Mouse (Mus musculus) neural tube, embryonic 14.5 days (tissue): ENCODE measurements around the gene Traf3ip1. TPM values are rescaled to one million over a fixed set of nuclear protein-coding genes. Genes with fewer than 3 reads are reported as not detected.
A peak's percentile ranks its signal among the peaks of the same experiment; 100 is the strongest.

ENCODE experiments used
- ATAC-seq: fragments of 200-750 bp; cut with Nextera tagmentation; 2 replicates; pipeline ENCODE4 v1.8.0; 2017; ENCODE audit warnings: low read depth, mild to moderate bottlenecking, moderate TSS enrichment, moderate library complexity
- H3K27ac ChIP-seq: fragments of 300-500 bp; sonication (generic); 2 replicates; pipeline ENCODE4 v1.5.1; 2014; ENCODE audit warnings: low read depth, mild to moderate bottlenecking, control low read depth, low read length, moderate library complexity, mixed read lengths
- H3K27me3 ChIP-seq: fragments of 300-500 bp; sonication (generic); 2 replicates; pipeline ENCODE4 v1.6.1; 2014; ENCODE audit warnings: low read length; ENCODE audit not compliant: control insufficient read depth, insufficient read depth
- H3K36me3 ChIP-seq: fragments of 300-500 bp; sonication (generic); 2 replicates; pipeline ENCODE4 v1.6.1; 2014; ENCODE audit warnings: low read length, mixed read lengths; ENCODE audit not compliant: control insufficient read depth, insufficient read depth
- H3K4me1 ChIP-seq: fragments of 300-500 bp; sonication (generic); 2 replicates; pipeline ENCODE4 v1.6.1; 2014; ENCODE audit warnings: low read length; ENCODE audit not compliant: control insufficient read depth, insufficient read depth
- H3K4me2 ChIP-seq: fragments of 300-500 bp; sonication (generic); 2 replicates; pipeline ENCODE4 v1.6.1; 2014; ENCODE audit warnings: mild to moderate bottlenecking, low read depth, low read length, control low read depth
- H3K4me3 ChIP-seq: fragments of 300-500 bp; sonication (generic); 2 replicates; pipeline ENCODE4 v1.5.1; 2014; ENCODE audit warnings: low read depth, low read length, control low read depth, mixed read lengths
- H3K9ac ChIP-seq: fragments of 300-500 bp; sonication (generic); replicated peaks from 2 replicates; pipeline ENCODE4 v1.6.1; 2014; ENCODE audit warnings: low read depth, mild to moderate bottlenecking, control low read depth, low read length, mixed read lengths
- H3K9me3 ChIP-seq: fragments of 300-500 bp; sonication (generic); 2 replicates; pipeline ENCODE4 v1.6.1; 2016; ENCODE audit warnings: low read length; ENCODE audit not compliant: control insufficient read depth
- WGBS: fragments of 180-500 bp; shearing (Covaris S2); extraction: QIAGEN DNeasy Blood & Tissue Kit; methylation state at CpG from one replicate; pipeline ENCODE4 v1.1.7; 2014; 5-methylcytosine and 5-hydroxymethylcytosine counted together
- polyA plus RNA-seq: library from polyadenylated mRNA; unstranded; fragments of >200 nt; fragmentation: Nextera tagmentation; extraction: Ambion mirVana; gene quantifications from 2 replicates; pipeline ENCODE4 v1.2.1, GENCODE M21; 2014

Gene Traf3ip1
- polyA plus RNA-seq, 1 experiment from 2014 or later, result 8.7 TPM

DNA sequence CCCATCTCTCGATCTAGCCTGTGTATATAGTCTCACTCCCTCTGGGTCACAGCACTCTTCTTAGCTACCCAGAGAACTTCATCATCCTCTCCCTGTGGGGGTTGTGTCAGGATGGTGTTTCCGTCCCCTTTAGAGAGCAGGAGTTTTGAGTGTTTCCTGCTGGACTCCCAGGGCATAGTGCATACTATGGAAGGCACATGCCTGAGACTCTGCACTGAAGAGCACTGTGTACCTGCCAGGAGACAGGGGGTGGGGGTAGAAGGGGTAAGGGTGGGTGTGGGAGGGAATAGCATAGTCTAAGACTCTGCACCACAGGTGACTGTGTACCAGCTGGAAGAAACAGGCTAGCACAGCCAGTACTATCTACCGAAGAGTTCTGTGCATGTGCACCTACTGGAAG is 40.1 kb upstream of the Traf3ip1 start:
- 93% methylated on average over 3 of the region's 3 CpGs for WGBS
- no peak for ATAC-seq
- peaks cover 20% of the 10 kb centered on the region for H3K4me1 ChIP-seq

GRCm38 (mm10) chr1:91454927-91455326 is 39.5 kb upstream of the Traf3ip1 start:
- Histone ChIP-seq H3K27me3 (no peaks in the 10 kb centered on the region), H3K27ac (no peak overlapping the region), H3K4me1 (peaks cover 20% of the 10 kb centered on the region), H3K4me2 (no peak overlapping the region), H3K4me3 (no peak overlapping the region), H3K9me3 (no peaks in the 10 kb centered on the region), H3K36me3 (no peaks in the 10 kb centered on the region), H3K9ac (no peak overlapping the region)
- WGBS, result 89% methylated on average over 3 of the region's 3 CpGs
- ATAC-seq, result no peak

More for the DNA sequence above, 40.1 kb upstream of the Traf3ip1 start:
- no peak overlapping the region for H3K4me2 ChIP-seq
- H3K27me3 ChIP-seq, result no peaks in the 10 kb centered on the region
- no peaks in the 10 kb centered on the region for H3K36me3 ChIP-seq
- no peak overlapping the region for H3K4me3 ChIP-seq
- no peak overlapping the region for H3K27ac ChIP-seq
- no peak overlapping the region for H3K9ac ChIP-seq
- no peaks in the 10 kb centered on the region for H3K9me3 ChIP-seq

- Histone ChIP-seq H3K27me3 (no peaks in the 10 kb centered on the region), H3K4me2 (0 out of 2 replicates have a peak overlapping the region, but pooled peaks have one; percentile 3), H3K36me3 (no peaks in the 10 kb centered on the region), H3K9ac (peak overlapping the region; percentile 33; the same call in 1 of the 2 replicates), H3K27ac (peak overlapping the region; percentile 35), H3K9me3 (no peaks in the 10 kb centered on the region), H3K4me1 (peaks cover 20% of the 10 kb centered on the region), H3K4me3 (no peak overlapping the region)
- no peak for ATAC-seq
- WGBS, result 29% methylated on average over 7 of the region's 7 CpGs
Observed at GRCm38 (mm10) chr1:91455661-91456161, 38.7 kb upstream of the Traf3ip1 start.

- H3K9me3 ChIP-seq, result no peaks in the 10 kb centered on the region
- H3K27ac ChIP-seq, result peak overlapping the region; percentile 35
- WGBS, result 31% methylated on average over 11 of the region's 11 CpGs
- no peak for ATAC-seq
- no peak overlapping the region for H3K4me3 ChIP-seq
- H3K4me2 ChIP-seq, result peak overlapping the region; percentile 27; the same call in 1 of the 2 replicates
- H3K36me3 ChIP-seq, result no peaks in the 10 kb centered on the region
- no peak overlapping the region for H3K9ac ChIP-seq
- peaks cover 20% of the 10 kb centered on the region for H3K4me1 ChIP-seq
- no peaks in the 10 kb centered on the region for H3K27me3 ChIP-seq
Observed at GRCm38 (mm10) chr1:91456301-91456801, 38.1 kb upstream of the Traf3ip1 start.

DNA sequence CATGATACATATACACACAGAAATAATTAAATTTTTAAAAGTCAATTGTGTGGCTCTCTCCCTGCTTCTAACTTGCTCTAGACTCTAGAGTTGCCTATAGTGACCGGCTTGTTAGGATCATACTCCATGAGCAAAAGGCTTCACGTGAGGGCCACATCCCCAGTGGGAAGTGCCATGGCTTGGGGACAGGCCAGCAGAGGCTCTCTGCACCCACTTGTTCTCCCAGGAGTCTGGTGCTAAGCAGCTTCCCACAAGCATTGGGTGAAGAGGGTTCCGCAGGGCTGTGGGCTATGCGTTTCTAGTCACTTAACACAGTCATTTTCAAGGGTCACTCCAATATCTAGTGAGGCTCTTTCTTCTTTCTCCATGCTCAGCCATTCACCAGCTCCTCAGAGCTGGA is 37.3 kb upstream of the Traf3ip1 start:
- no peaks in the 10 kb centered on the region for H3K36me3 ChIP-seq
- H3K4me2 ChIP-seq, result no peak overlapping the region
- H3K9ac ChIP-seq, result no peak overlapping the region
- H3K9me3 ChIP-seq, result no peaks in the 10 kb centered on the region
- no peaks in the 10 kb centered on the region for H3K27me3 ChIP-seq
- WGBS, result 91% methylated on average over 4 of the region's 4 CpGs
- no peak overlapping the region for H3K4me3 ChIP-seq
- no peak for ATAC-seq
- peaks cover 20% of the 10 kb centered on the region for H3K4me1 ChIP-seq
- H3K27ac ChIP-seq, result no peak overlapping the region

- H3K9me3 ChIP-seq, result no peaks in the 10 kb centered on the region
- H3K4me1 ChIP-seq, result peaks cover 20% of the 10 kb centered on the region
- H3K36me3 ChIP-seq, result no peaks in the 10 kb centered on the region
- no peak overlapping the region for H3K4me3 ChIP-seq
- H3K27me3 ChIP-seq, result no peaks in the 10 kb centered on the region
- WGBS, result 56% methylated on average over 5 of the region's 5 CpGs
- peak overlapping the region; percentile 25; the same call in 1 of the 2 replicates for H3K27ac ChIP-seq
- H3K4me2 ChIP-seq, result no peak overlapping the region
- ATAC-seq, result no peak
- H3K9ac ChIP-seq, result no peak overlapping the region
Observed at GRCm38 (mm10) chr1:91457698-91458097, 36.7 kb upstream of the Traf3ip1 start.

- ATAC-seq, result 0 out of 2 replicates have a peak, but pooled peaks have one; percentile 2
- no peaks in the 10 kb centered on the region for H3K36me3 ChIP-seq
- H3K4me1 ChIP-seq, result peaks cover 20% of the 10 kb centered on the region
- 22% methylated on average over 8 of the region's 8 CpGs for WGBS
- peak overlapping the region; percentile 76 for H3K4me3 ChIP-seq
- H3K27me3 ChIP-seq, result no peaks in the 10 kb centered on the region
- peak overlapping the region; percentile 66 for H3K9ac ChIP-seq
- H3K27ac ChIP-seq, result peak overlapping the region; percentile 80
- no peaks in the 10 kb centered on the region for H3K9me3 ChIP-seq
- H3K4me2 ChIP-seq, result peak overlapping the region; percentile 90
Observed at GRCm38 (mm10) chr1:91458223-91458861, 36.1 kb upstream of the Traf3ip1 start.

DNA sequence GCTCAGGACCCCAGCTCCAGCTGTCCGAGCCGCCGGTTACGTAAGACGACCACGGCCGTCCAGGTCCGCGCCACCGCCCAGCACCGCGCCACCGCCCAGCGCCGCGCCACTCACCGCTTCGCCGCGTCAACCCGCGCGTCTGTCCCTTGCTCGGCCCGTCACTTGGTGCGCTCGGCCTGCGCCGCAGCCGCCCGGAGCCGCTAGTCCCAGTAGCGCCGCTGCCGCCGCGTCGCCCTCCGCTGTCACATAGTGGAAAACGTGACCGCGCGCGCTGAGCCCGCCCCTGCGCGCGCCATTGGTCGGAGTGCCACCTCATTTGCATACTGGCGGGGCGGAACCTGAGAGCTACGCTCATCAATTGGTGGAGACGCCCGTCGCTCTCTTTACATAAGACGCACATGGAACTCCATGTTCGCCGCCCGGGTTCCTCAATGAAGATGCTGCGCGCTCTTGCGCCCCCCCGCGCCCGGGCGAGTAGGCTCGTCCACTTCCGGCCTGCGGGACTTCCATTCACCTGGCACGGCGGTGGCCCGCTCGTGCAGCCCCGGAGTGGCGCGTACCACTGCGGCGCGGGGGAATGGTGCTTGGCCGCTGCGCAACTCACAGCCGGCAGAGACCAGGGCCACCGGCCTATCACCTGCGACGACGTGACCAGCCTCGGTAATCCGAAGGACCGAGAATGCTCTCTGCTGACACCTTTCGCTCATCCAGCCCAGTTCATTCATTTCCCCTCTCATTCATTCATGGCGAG is 35.2 kb upstream of the Traf3ip1 start, which contains the start of gene Per2:
Gene Per2 (minus strand): TSS at position 266 of the 751 bp plus-strand sequence.
- Histone ChIP-seq H3K36me3 (no peaks in the 10 kb centered on the region), H3K9me3 (no peaks in the 10 kb centered on the region), H3K4me2 (peak within 1 kb of the TSS; percentile 90), H3K4me1 (peaks cover 20% of the 10 kb centered on the region), H3K9ac (peak within 1 kb of the TSS; percentile 66), H3K27ac (peak within 1 kb of the TSS; percentile 80), H3K27me3 (no peaks in the 10 kb centered on the region), H3K4me3 (peak within 1 kb of the TSS; percentile 76)
- WGBS, result under 1% methylated on average over 81 of the region's 91 CpGs
- peak; percentile 98 for ATAC-seq
